Mouse (Mus musculus) cerebellum, adult 2 months (tissue): Measurements from ENCODE around the gene Cbx6. TPM values are rescaled to one million over a fixed set of nuclear protein-coding genes. Genes with fewer than 3 reads are reported as not detected.

Source experiments
- DNase-seq, 2 experiments: peaks; one replicate each; pipeline ENCODE4 v3.0.0; 2021
- H3K27ac ChIP-seq: fragments of 200-500 bp; 2 replicates; pipeline ENCODE4 v1.5.1; 2012; ENCODE audit warnings: low read length, control low read depth, inconsistent platforms; ENCODE audit not compliant: insufficient read depth
- H3K27me3 ChIP-seq: fragments of 200-500 bp; 2 replicates; pipeline ENCODE4 v1.6.1; 2012; ENCODE audit warnings: inconsistent platforms, mild to moderate bottlenecking, low read length, moderate library complexity; ENCODE audit not compliant: control insufficient read depth, insufficient read depth
- H3K4me1 ChIP-seq: fragments of 200-500 bp; 2 replicates; pipeline ENCODE4 v1.6.1; 2011; ENCODE audit warnings: low read length; ENCODE audit not compliant: control insufficient read depth, insufficient read depth
- H3K4me3 ChIP-seq: fragments of 200-500 bp; replicated peaks from 2 replicates; pipeline ENCODE3; 2011; ENCODE audit warnings: mild to moderate bottlenecking, low read depth, low read length, control low read depth; ENCODE audit not compliant: insufficient read depth
- CTCF ChIP-seq: fragments of 200-500 bp; IDR thresholded peaks from 2 replicates; pipeline ENCODE4 v1.5.1; 2011; ENCODE audit warnings: low read depth, mild to moderate bottlenecking, control low read depth, low read length, moderate library complexity, borderline replicate concordance; ENCODE audit not compliant: insufficient read depth
- POLR2A ChIP-seq: fragments of 200-500 bp; IDR thresholded peaks from 2 replicates; pipeline ENCODE4 v1.6.1; 2011; ENCODE audit warnings: low read length, control low read depth, borderline replicate concordance; ENCODE audit not compliant: insufficient read depth
- WGBS: fragments of 180-500 bp; shearing (Covaris S2); methylation state at CpG from one replicate; pipeline ENCODE4 v1.1.7; 2018; 5-methylcytosine and 5-hydroxymethylcytosine counted together
- polyA plus RNA-seq: library from polyadenylated mRNA; depleted of rRNA; stranded (reverse); fragments of >200 nt; gene quantifications from 2 replicates; pipeline ENCODE4 v1.2.3, GENCODE M21; 2012; rRNA removed

Cbx6 gene
- 183 TPM in 2 replicates for polyA plus RNA-seq

GRCm38 (mm10) chr15:79834130-79834880 is at the start of gene Cbx6, which contains the start of gene Npcd:
Cbx6 (minus strand) TSS chr15:79834688.
Npcd (minus strand) TSS chr15:79834237.
- TF ChIP-seq POLR2A (peak; percentile 80), CTCF (no peak)
- 2% methylated on average over 58 of the region's 58 CpGs for WGBS
- Histone ChIP-seq H3K27ac (peak within 1 kb of the TSS; percentile 85), H3K4me1 (peaks cover 18% of the 10 kb centered on the region; the same call in 1 of the 2 replicates), H3K4me3 (peak within 1 kb of the TSS; percentile 96), H3K27me3 (no peaks in the 10 kb centered on the region)
- peak; percentile 97 for DNase-seq

- under 1% methylated on average over 30 of the region's 30 CpGs for WGBS
- peak; percentile 94 to 97 for DNase-seq
- peak overlapping the region; percentile 24 for H3K27ac ChIP-seq
- H3K4me3 ChIP-seq, result peak overlapping the region; percentile 52
- H3K27me3 ChIP-seq, result no peaks in the 10 kb centered on the region
- no peaks in the 10 kb centered on the region for H3K4me1 ChIP-seq
- TF ChIP-seq CTCF, result peak; percentile 75
- TF ChIP-seq POLR2A, result peak; percentile 77
Measured at GRCm38 (mm10) chr15:79883352-79883822, 48.9 kb upstream of the Cbx6 start.

GRCm38 (mm10) chr15:79882623-79883267 is 48.3 kb upstream of the Cbx6 start:
- H3K27me3 ChIP-seq, result no peaks in the 10 kb centered on the region
- peak; percentile 62 to 71 for DNase-seq
- WGBS, result 18% methylated on average over 19 of the region's 19 CpGs
- TF ChIP-seq CTCF (no peak), POLR2A (peak; percentile 44; the same call in 1 of the 2 replicates)
- no peaks in the 10 kb centered on the region for H3K4me1 ChIP-seq
- peak overlapping the region; percentile 24 for H3K27ac ChIP-seq
- H3K4me3 ChIP-seq, result peak overlapping the region; percentile 46

- no peaks in the 10 kb centered on the region for H3K27me3 ChIP-seq
- H3K4me3 ChIP-seq, result no peak overlapping the region
- DNase-seq, result no peak
- no peak overlapping the region for H3K27ac ChIP-seq
- WGBS, result 74% methylated on average over 3 of the region's 3 CpGs
- 0 out of 2 replicates have a peak, but pooled peaks cover 1% of the 10 kb centered on the region for H3K4me1 ChIP-seq
- TF ChIP-seq CTCF (no peak), POLR2A (no peak)
Measured at GRCm38 (mm10) chr15:79880477-79880876, 46.0 kb upstream of the Cbx6 start.

GRCm38 (mm10) chr15:79879319-79879718 is 44.8 kb upstream of the Cbx6 start:
- peak; percentile 58 to 69 for DNase-seq
- Histone ChIP-seq H3K4me1 (0 out of 2 replicates have a peak, but pooled peaks cover 4% of the 10 kb centered on the region), H3K27me3 (no peaks in the 10 kb centered on the region), H3K27ac (no peak overlapping the region), H3K4me3 (no peak overlapping the region)
- 5% methylated on average over 13 of the region's 13 CpGs for WGBS
- no peak for TF ChIP-seq CTCF
- no peak for TF ChIP-seq POLR2A

GRCm38 (mm10) chr15:79878725-79879136 is 44.2 kb upstream of the Cbx6 start:
- Histone ChIP-seq H3K27me3 (no peaks in the 10 kb centered on the region), H3K4me3 (no peak overlapping the region), H3K27ac (no peak overlapping the region), H3K4me1 (0 out of 2 replicates have a peak, but pooled peaks cover 4% of the 10 kb centered on the region)
- 65% methylated on average over 6 of the region's 6 CpGs for WGBS
- DNase-seq, result no peak
- TF ChIP-seq POLR2A (no peak), CTCF (no peak)

- TF ChIP-seq CTCF, result no peak
- no peak for TF ChIP-seq POLR2A
- Histone ChIP-seq H3K27ac (no peak overlapping the region), H3K4me3 (no peak overlapping the region), H3K27me3 (no peaks in the 10 kb centered on the region), H3K4me1 (0 out of 2 replicates have a peak, but pooled peaks cover 4% of the 10 kb centered on the region)
- 40% methylated on average over 18 of the region's 18 CpGs for WGBS
- DNase-seq, result peak in 1 of 2 experiments; percentile 38
Measured at GRCm38 (mm10) chr15:79875261-79875995, 40.9 kb upstream of the Cbx6 start.
